Mouse (Mus musculus): ENCODE data around the gene Fam198a.

Fam198a gene

GRCm38 (mm10) chr9:121950418-121951113 lies at the start of gene Fam198a:
Gene Fam198a, plus strand, starts transcription at chr9:121950988.
- peak; percentile 51 for DNase-seq

- DNase-seq = no peak
These were observed 48.8 kb upstream of the Fam198a start for GRCm38 (mm10) chr9:121901710-121902700.

GRCm38 (mm10) chr9:121903476-121904305 lies 47.1 kb upstream of the Fam198a start:
- peak; percentile 32 for DNase-seq

- no peak for DNase-seq
These were observed 46.5 kb upstream of the Fam198a start for GRCm38 (mm10) chr9:121904319-121904718.

GRCm38 (mm10) chr9:121904946-121905345 lies 45.8 kb upstream of the Fam198a start:
- no peak for DNase-seq

- DNase-seq = no peak
These were observed 45.1 kb upstream of the Fam198a start for GRCm38 (mm10) chr9:121905556-121906185.

GRCm38 (mm10) chr9:121906456-121906855 lies 44.3 kb upstream of the Fam198a start:
- no peak for DNase-seq

GRCm38 (mm10) chr9:121907356-121908070 lies 43.3 kb upstream of the Fam198a start:
- no peak for DNase-seq

- no peak for DNase-seq
These were observed 42.5 kb upstream of the Fam198a start for GRCm38 (mm10) chr9:121908321-121908720.

GRCm38 (mm10) chr9:121909635-121910034 lies 41.2 kb upstream of the Fam198a start:
- DNase-seq = no peak

GRCm38 (mm10) chr9:121911196-121911595 lies 39.6 kb upstream of the Fam198a start:
- no peak for DNase-seq

GRCm38 (mm10) chr9:121912786-121913185 lies 38.0 kb upstream of the Fam198a start:
- DNase-seq = no peak

GRCm38 (mm10) chr9:121914226-121914757 lies 36.5 kb upstream of the Fam198a start:
- DNase-seq = no peak

- DNase-seq = no peak
These were observed 35.7 kb upstream of the Fam198a start for GRCm38 (mm10) chr9:121915056-121915455.

- no peak for DNase-seq
These were observed 34.7 kb upstream of the Fam198a start, which contains the start of gene Cyp8b1 for GRCm38 (mm10) chr9:121916102-121916501. Gene Cyp8b1, minus strand, starts transcription at chr9:121916305.

- DNase-seq = no peak
These were observed 31.7 kb upstream of the Fam198a start for GRCm38 (mm10) chr9:121919027-121919501.

GRCm38 (mm10) chr9:121923443-121923842 lies 27.3 kb upstream of the Fam198a start:
- no peak for DNase-seq

- no peak for DNase-seq
These were observed 26.9 kb upstream of the Fam198a start for GRCm38 (mm10) chr9:121923906-121924305.

- DNase-seq = no peak
These were observed 25.8 kb upstream of the Fam198a start for GRCm38 (mm10) chr9:121924901-121925560.

- no peak for DNase-seq
These were observed 24.8 kb upstream of the Fam198a start for GRCm38 (mm10) chr9:121925959-121926358.

Measured in cerebellum, adult 9-11 months (tissue).